Mouse (Mus musculus) gastrocnemius, postnatal 36 days (tissue): ENCODE results near the gene Dnah2. TPM values are rescaled to one million over a fixed set of nuclear protein-coding genes. Genes with fewer than 3 reads are reported as not detected.
"Not testable (repeated sequence)": the region's sequence is repeated elsewhere in the genome, so short reads cannot be mapped to it uniquely, and the experiment has no call there.

Experiments
- DNase-seq, 2 experiments: peaks; one replicate each; pipeline ENCODE4 v3.0.0; 2022
- intact Hi-C: fragments of 180-260 bp; cut with DNase I; formaldehyde crosslinking; loops from one replicate; pipeline ENCODE4 v1.15.1; 2025
- total RNA-seq, 2 experiments: library from RNA; stranded (reverse); gene quantifications; 2 replicates each; pipeline ENCODE4 v1.2.3; 2021

Dnah2 gene
- total RNA-seq, 2 experiments from 2014 or later: 0.13 to 0.27 TPM

- DNase-seq: peak in 1 of 2 experiments; percentile 29
- intact Hi-C loops: loop anchor here (1.0 to 2.0 kb wide), 2 partner anchors 33 to 113 kb away; no protein-coding TSS in a partner anchor
Measured at GRCm38 (mm10) chr11:69399201-69400082, 149.5 kb downstream of the Dnah2 start.

- DNase-seq: peak in 1 of 2 experiments; percentile 14
Measured at GRCm38 (mm10) chr11:69398486-69399200, 150.3 kb downstream of the Dnah2 start.

GRCm38 (mm10) chr11:69398059-69398458 lies 150.9 kb downstream of the Dnah2 start, which contains the start of gene Tmem88:
Gene Tmem88, minus strand, starts transcription at chr11:69398234.
- peak; percentile 20 to 47 for DNase-seq
- intact Hi-C loops: no loop called here

More at GRCm38 (mm10) chr11:69398486-69399200, 150.3 kb downstream of the Dnah2 start:
- intact Hi-C loops: no loop called here

GRCm38 (mm10) chr11:69397581-69398057 lies 151.3 kb downstream of the Dnah2 start:
- peak in 1 of 2 experiments; percentile 18 for DNase-seq
- intact Hi-C loops: no loop called here

GRCm38 (mm10) chr11:69396772-69397171 lies 152.1 kb downstream of the Dnah2 start:
- intact Hi-C loops: no loop called here
- DNase-seq: peak in 1 of 2 experiments; percentile 40

GRCm38 (mm10) chr11:69395634-69396373 lies 153.1 kb downstream of the Dnah2 start:
- intact Hi-C loops: no loop called here
- peak; percentile 94 to 96 for DNase-seq

- intact Hi-C loops: not testable (repeated sequence)
- peak; percentile 78 to 84 for DNase-seq
Measured at GRCm38 (mm10) chr11:69395235-69395633, 153.7 kb downstream of the Dnah2 start, which contains the start of the genes Naa38 and Cyb5d1. Gene Naa38, plus strand, starts transcription at chr11:69395487. Gene Cyb5d1, minus strand, starts transcription at chr11:69395631.

GRCm38 (mm10) chr11:69394591-69395167 lies 154.2 kb downstream of the Dnah2 start:
- DNase-seq: peak in 1 of 2 experiments; percentile 15
- intact Hi-C loops: not testable (repeated sequence)

- peak in 1 of 2 experiments; percentile 20 for DNase-seq
- intact Hi-C loops: loop anchor here (1.0 kb wide), 1 partner anchor 120 kb away; no protein-coding TSS in a partner anchor
Measured at GRCm38 (mm10) chr11:69390400-69391034, 158.4 kb downstream of the Dnah2 start.

- DNase-seq: peak in 1 of 2 experiments; percentile 29
- intact Hi-C loops: loop anchor here (1.0 to 5.0 kb wide), 2 partner anchors 119 to 197 kb away; no protein-coding TSS in a partner anchor
Measured at GRCm38 (mm10) chr11:69389531-69390399, 159.1 kb downstream of the Dnah2 start.

- DNase-seq: no peak
- intact Hi-C loops: loop anchor here (5.0 kb wide), 1 partner anchor 196 kb away; no protein-coding TSS in a partner anchor
Measured at GRCm38 (mm10) chr11:69388680-69389079, 160.2 kb downstream of the Dnah2 start.

- DNase-seq: no peak
- intact Hi-C loops: loop anchor here (5.0 kb wide), 1 partner anchor 194 kb away; no protein-coding TSS in a partner anchor
Measured at GRCm38 (mm10) chr11:69386758-69387157, 162.2 kb downstream of the Dnah2 start.

GRCm38 (mm10) chr11:69384979-69385378 lies 163.9 kb downstream of the Dnah2 start:
- no peak for DNase-seq
- intact Hi-C loops: loop anchor here (5.0 kb wide), 1 partner anchor 193 kb away; no protein-coding TSS in a partner anchor

- intact Hi-C loops: no loop called here
- no peak for DNase-seq
Measured at GRCm38 (mm10) chr11:69382478-69383105, 166.3 kb downstream of the Dnah2 start.

GRCm38 (mm10) chr11:69381356-69381755 lies 167.6 kb downstream of the Dnah2 start:
- intact Hi-C loops: no loop called here
- DNase-seq: no peak

- DNase-seq: no peak
- intact Hi-C loops: no loop called here
Measured at GRCm38 (mm10) chr11:69379600-69379999, 169.3 kb downstream of the Dnah2 start.

- intact Hi-C loops: no loop called here
- no peak for DNase-seq
Measured at GRCm38 (mm10) chr11:69377766-69378165, 171.1 kb downstream of the Dnah2 start.
